Mouse (Mus musculus) lung, adult 2 months (tissue): ENCODE data around the gene Igdcc4. TPM values are rescaled to one million over a fixed set of nuclear protein-coding genes. Genes with fewer than 3 reads are reported as not detected.

ENCODE experiments used
- DNase-seq: peaks from one replicate; pipeline ENCODE4 v3.0.0; 2022
- H3K4me1 ChIP-seq: fragments of 200-500 bp; 2 replicates; pipeline ENCODE4 v1.6.1; 2011; ENCODE audit warnings: low read length; ENCODE audit not compliant: control insufficient read depth, insufficient read depth
- H3K4me3 ChIP-seq: fragments of 200-500 bp; replicated peaks from 2 replicates; pipeline ENCODE3; 2011; ENCODE audit warnings: low read depth, mild to moderate bottlenecking, control low read depth, low read length; ENCODE audit errors: extremely low read depth
- CTCF ChIP-seq: fragments of 200-500 bp; IDR thresholded peaks from 2 replicates; pipeline ENCODE4 v1.5.1; 2011; ENCODE audit warnings: mild to moderate bottlenecking, low read length, control low read depth; ENCODE audit not compliant: insufficient read depth
- POLR2A ChIP-seq: fragments of 200-500 bp; IDR thresholded peaks from 2 replicates; pipeline ENCODE4 v1.6.1; 2011; ENCODE audit warnings: low read depth, mild to moderate bottlenecking, control low read depth, low read length, borderline replicate concordance; ENCODE audit errors: extremely low read depth
- WGBS: fragments of 180-500 bp; shearing (Covaris S2); methylation state at CpG from one replicate; pipeline ENCODE4 v1.1.7; 2018; 5-methylcytosine and 5-hydroxymethylcytosine counted together
- polyA plus RNA-seq: library from polyadenylated mRNA; depleted of rRNA; stranded (reverse); fragments of >200 nt; gene quantifications from 2 replicates; pipeline ENCODE4 v1.2.3, GENCODE M21; 2012; rRNA removed

The Igdcc4 gene
- polyA plus RNA-seq, 1 experiment, result 3.7 TPM

- no peak for DNase-seq
- no peak overlapping the region for H3K4me3 ChIP-seq
- H3K4me1 ChIP-seq, result no peaks in the 10 kb centered on the region
- WGBS, result 41% methylated on average over 17 of the region's 17 CpGs
- TF ChIP-seq POLR2A (no peak), CTCF (no peak)
Observed at GRCm38 (mm10) chr9:65179817-65180624, 78.7 kb downstream of the Igdcc4 start.

Other genes starting within 250 kb of the Igdcc4 start
- gene Slc24a1, start 149.9 kb upstream of the Igdcc4 start, polyA plus RNA-seq, result 0.05 TPM in 1 of 2 replicates, not detected in the other
- gene Ints14, start 140.6 kb upstream of the Igdcc4 start, polyA plus RNA-seq, result 9.5 and 14.4 TPM in 2 replicates
- gene Hacd3, start 79.8 kb upstream of the Igdcc4 start, polyA plus RNA-seq, result 49.0 and 54.7 TPM in 2 replicates
- gene Dpp8, start 69.1 kb upstream of the Igdcc4 start, polyA plus RNA-seq, result 44.8 and 76.3 TPM in 2 replicates
- gene Igdcc3, start 39.7 kb downstream of the Igdcc4 start, polyA plus RNA-seq, result 0.11 and 0.13 TPM in 2 replicates
- gene Parp16, start 93.9 kb downstream of the Igdcc4 start, polyA plus RNA-seq, result 8.4 and 9.3 TPM in 2 replicates
- 1.2 and 6.1 TPM in 2 replicates for gene Cilp, start 163.7 kb downstream of the Igdcc4 start, polyA plus RNA-seq
- 8.7 and 10.5 TPM in 2 replicates for gene Clpx, start 192.8 kb downstream of the Igdcc4 start, polyA plus RNA-seq
- gene Pdcd7, start 244.6 kb downstream of the Igdcc4 start, polyA plus RNA-seq, result 10.9 and 12.1 TPM in 2 replicates